In the genomic region with DNA sequence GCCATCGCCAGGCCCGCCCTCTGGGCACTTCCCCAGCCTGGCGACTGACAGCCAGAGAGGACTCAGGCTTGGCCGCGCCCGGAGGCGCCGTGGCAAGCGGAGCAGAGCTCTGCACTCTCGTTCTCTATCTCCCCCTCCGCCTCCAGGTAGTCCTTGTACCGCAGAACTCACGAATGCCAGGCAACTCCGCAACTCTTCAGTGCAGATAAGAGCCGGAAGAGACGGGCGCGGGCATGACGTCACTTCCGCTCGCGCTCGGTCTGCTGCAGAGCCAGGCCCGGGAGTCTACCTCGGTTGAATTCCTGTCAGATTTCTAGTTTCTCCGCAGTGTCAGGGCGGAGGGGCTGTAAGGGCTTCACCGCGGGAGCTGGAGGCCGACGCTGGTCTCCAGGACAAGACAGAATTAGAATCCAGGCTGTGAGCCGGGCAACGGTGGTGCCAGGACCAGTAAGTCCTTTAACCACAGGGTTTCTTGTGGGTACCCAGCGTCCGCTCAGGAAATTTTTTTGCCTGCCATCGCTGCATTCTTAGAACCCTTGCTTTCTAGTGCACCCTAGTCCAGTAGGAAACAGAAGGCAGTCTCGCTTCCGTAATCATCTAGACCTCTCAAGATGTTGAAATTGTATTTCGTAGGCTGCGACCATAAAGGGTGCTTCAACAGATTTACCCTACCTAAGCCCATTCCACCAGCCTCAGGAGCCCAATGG, we compare ENCODE assay signal across 8 mouse cellular contexts. TPM values are rescaled to one million over a fixed set of nuclear protein-coding genes. Genes with fewer than 3 reads are reported as not detected.
DNase-seq lines count a peak whose midpoint lies in the region; ATAC-seq and TF ChIP-seq lines count a peak whose summit lies in the region.

A gene (minus strand): TSS at position 220 of the 707 bp plus-strand sequence.

- H3K4me2 ChIP-seq in forebrain, embryonic 14.5 days (ENCODE audit: low read length): peak within 1 kb of the TSS; percentile 82

- WGBS in forebrain, embryonic 14.5 days: under 1% methylated on average over 40 of the region's 40 CpGs
- WGBS in lung, adult 2 months: under 1% methylated on average over 40 of the region's 40 CpGs

- TF ChIP-seq EP300 in ES-Bruce4 (IDR thresholded peaks at IDR 0.05; ENCODE audit: insufficient read depth, low read depth, low read length): no peak

- H3K27ac ChIP-seq in ES-Bruce4 (ENCODE audit: insufficient read depth, low read length): peak within 1 kb of the TSS; percentile 69
- H3K27ac ChIP-seq in forebrain, embryonic 14.5 days (ENCODE audit: low read depth, low read length): peak within 1 kb of the TSS; percentile 84

- intact Hi-C loops in heart, postnatal 25 days (cut with DNase I): loop anchor here (2.0 to 10.0 kb wide), 2 partner anchors 28 to 112 kb away; a partner anchor contains a TSS

- H3K27me3 ChIP-seq in ES-Bruce4 (ENCODE audit: control insufficient read depth, insufficient read depth, low read length, poor library complexity, severe bottlenecking): no peaks in the 10 kb centered on the region
- H3K27me3 ChIP-seq in forebrain, embryonic 14.5 days (replicated peaks; ENCODE audit: control insufficient read depth, insufficient read depth, low read length): no peaks in the 10 kb centered on the region

- no peaks in the 10 kb centered on the region for H3K4me1 ChIP-seq in ES-Bruce4 (ENCODE audit: control insufficient read depth, insufficient read depth, low read length)
- H3K4me1 ChIP-seq in forebrain, embryonic 14.5 days (ENCODE audit: control insufficient read depth, insufficient read depth, low read length): peaks cover 8% of the 10 kb centered on the region
- peaks cover 13% of the 10 kb centered on the region for H3K4me1 ChIP-seq in lung, adult 2 months (ENCODE audit: control insufficient read depth, insufficient read depth, low read length)

- ATAC-seq in cerebellum, adult (ENCODE audit: insufficient number of reproducible peaks, low FRiP score, low TSS enrichment): peak; percentile 98
- peak; percentile 97 for ATAC-seq in forebrain, embryonic 14.5 days
- peak; percentile 95 for ATAC-seq in neutrophil, adult 5-6 weeks (ENCODE audit: extremely low read depth, insufficient number of reproducible peaks, low FRiP score, poor library complexity, severe bottlenecking)

- no peaks in the 10 kb centered on the region for H3K9me3 ChIP-seq in ES-Bruce4 (replicated peaks; ENCODE audit: control insufficient read depth, insufficient read depth, low read length, poor library complexity, severe bottlenecking)
- no peaks in the 10 kb centered on the region for H3K9me3 ChIP-seq in forebrain, embryonic 14.5 days (replicated peaks; ENCODE audit: control insufficient read depth, low read length)

- peak within 1 kb of the TSS; percentile 81 for H3K4me3 ChIP-seq in ES-Bruce4 (ENCODE audit: low read depth, low read length)
- H3K4me3 ChIP-seq in forebrain, embryonic 14.5 days (ENCODE audit: low read depth, low read length): peak within 1 kb of the TSS; percentile 53
- H3K4me3 ChIP-seq in lung, adult 2 months (replicated peaks; ENCODE audit: extremely low read depth, low read depth, low read length): peak within 1 kb of the TSS; percentile 73

- peaks cover 11% of the 10 kb centered on the region for H3K36me3 ChIP-seq in ES-Bruce4 (ENCODE audit: control insufficient read depth, insufficient read depth, low read length, poor library complexity, severe bottlenecking)
- H3K36me3 ChIP-seq in forebrain, embryonic 14.5 days (ENCODE audit: control insufficient read depth, insufficient read depth, low read length): peaks cover 23% of the 10 kb centered on the region

- DNase-seq in forebrain, embryonic 14.5 days (ENCODE audit: low spot score): peak; percentile 96
- peak; percentile 73 for DNase-seq in heart, postnatal 25 days (ENCODE audit: low spot score)
- DNase-seq in layer of hippocampus, adult 18-20 months (ENCODE audit: low spot score in 2 of 2): peak; percentile 78 to 89
- peak; percentile 90 for DNase-seq in lung, adult 2 months
- DNase-seq in thymus, adult 18-20 months: peak; percentile 72 to 79

- no peak for TF ChIP-seq CTCF in ES-Bruce4 (IDR thresholded peaks at IDR 0.05; ENCODE audit: low read depth, low read length)
- no peak for TF ChIP-seq CTCF in lung, adult 2 months (IDR thresholded peaks at IDR 0.05; ENCODE audit: insufficient read depth, low read length)

- peak within 1 kb of the TSS; percentile 76 for H3K9ac ChIP-seq in ES-Bruce4 (ENCODE audit: low read depth, poor library complexity, severe bottlenecking)
- peak within 1 kb of the TSS; percentile 73 for H3K9ac ChIP-seq in forebrain, embryonic 14.5 days (ENCODE audit: low read length)

- TF ChIP-seq POLR2A in ES-Bruce4 (IDR thresholded peaks at IDR 0.05; ENCODE audit: insufficient read depth, low read length): peak; percentile 40
- peak; percentile 81; the same call in 1 of the 2 replicates for TF ChIP-seq POLR2A in lung, adult 2 months (IDR thresholded peaks at IDR 0.05; ENCODE audit: borderline replicate concordance, extremely low read depth, low read depth, low read length)

RNA-seq across cellular contexts. Expression of the gene that starts here (rescaled TPM):
- polyA plus RNA-seq in ES-Bruce4 (2011; ENCODE audit: insufficient read depth, insufficient read length, low read depth, missing spikeins): 17.5 and 19.4 TPM in 2 replicates
- 40.5 and 41.6 TPM in 2 replicates for polyA plus RNA-seq in forebrain, embryonic 14.5 days (2014; fragmentation: Nextera tagmentation; extraction: Ambion mirVana)
- 10 to 100 TPM; 10.6 to 12.2 TPM for total RNA-seq in heart, postnatal 25 days (2021)
- 10 to 100 TPM; 24.6 to 27.5 TPM for total RNA-seq in layer of hippocampus, adult 18-20 months (2021)
- polyA plus RNA-seq in lung, adult 2 months (2012; rRNA removed): 4.6 and 5.0 TPM in 2 replicates
- 20.0 and 20.1 TPM in 2 replicates for total RNA-seq in neutrophil, adult 5-6 weeks (2017)

Comparison
In these comparisons a context has a peak if more than half of its experiments do, and no peak if none do; other contexts are left out.
1. Peak in every context shown above with its lines: DNase-seq, ATAC-seq, H3K4me3 ChIP-seq and H3K27ac ChIP-seq.